Comparison of ENCODE assay signal across 19 mouse cellular contexts in the genomic region with DNA sequence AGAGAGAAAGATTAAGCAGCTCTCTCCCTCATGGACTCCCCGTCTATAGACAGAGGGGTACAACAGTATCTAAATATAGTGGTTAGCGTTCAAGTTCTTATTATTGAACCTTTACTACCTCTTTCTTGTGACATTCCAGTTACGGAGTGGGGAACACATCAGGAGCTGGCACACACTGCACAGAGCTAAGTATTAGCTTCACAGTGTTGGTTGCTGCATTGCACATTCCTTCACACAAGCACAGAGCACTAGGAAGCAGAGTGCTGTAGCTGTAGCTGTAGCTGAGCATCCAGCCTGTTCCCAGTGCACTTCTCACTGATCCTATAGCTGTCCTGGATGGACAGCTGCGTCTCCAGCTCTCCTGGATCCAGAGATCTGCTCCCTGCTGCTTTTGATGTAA.
DNase-seq lines count a peak whose midpoint lies in the region; ATAC-seq and TF ChIP-seq lines count a peak whose summit lies in the region.
"Had no signal": no experiment of that assay in that cellular context is flagged by ENCODE, and none has a peak within 500 bp of the region (broad histone marks: within the 10 kb centered on the region; RNA-seq: fewer than 3 reads in every experiment).

No protein-coding gene starts in this region.

- ATAC-seq in forebrain, embryonic 15.5 days (replicated peaks): 0 out of 2 replicates have a peak, but pooled peaks have one; percentile 13
- ATAC-seq in forebrain, embryonic 13.5 days: no peak
- 0 out of 2 replicates have a peak, but pooled peaks have one; percentile 35 for ATAC-seq in heart, embryonic 15.5 days (replicated peaks; ENCODE audit: insufficient number of reproducible peaks, insufficient read depth, low FRiP score, low read depth)
- no peak for ATAC-seq in heart, embryonic 12.5 days (ENCODE audit: insufficient number of reproducible peaks, low FRiP score)
- ATAC-seq in hindbrain, postnatal 0 days: 0 out of 2 replicates have a peak, but pooled peaks have one; percentile 51

- no peak for TF ChIP-seq CTCF in hindbrain, postnatal 0 days (IDR thresholded peaks at IDR 0.05; ENCODE audit: low read depth)

- no peak for DNase-seq in hindbrain, postnatal 0 days (ENCODE audit: low spot score)
- DNase-seq in hindbrain, embryonic 10.5 days (ENCODE audit: low spot score): no peak
- DNase-seq: adrenal gland, adult 2 months; adrenal gland, postnatal 10 days; adrenal gland, postnatal 25 days; cerebellum, adult 11 months; cerebellum, adult 18-20 months; cerebellum, adult 8-10 months; cerebellum, adult 9-11 months; cerebellum, postnatal 14 days; cerebellum, postnatal 36 days; embryo, embryonic 11 days had no signal

- no peaks in the 10 kb centered on the region for H3K36me3 ChIP-seq in forebrain, embryonic 15.5 days
- no peaks in the 10 kb centered on the region for H3K36me3 ChIP-seq in forebrain, embryonic 13.5 days (ENCODE audit: poor library complexity, severe bottlenecking)
- no peaks in the 10 kb centered on the region for H3K36me3 ChIP-seq in heart, embryonic 15.5 days
- H3K36me3 ChIP-seq in heart, embryonic 12.5 days: no peaks in the 10 kb centered on the region
- H3K36me3 ChIP-seq in hindbrain, postnatal 0 days (ENCODE audit: insufficient read depth, low read length): no peaks in the 10 kb centered on the region
- H3K36me3 ChIP-seq in hindbrain, embryonic 10.5 days: no peaks in the 10 kb centered on the region
- H3K36me3 ChIP-seq: embryonic facial prominence, embryonic 13.5 days; embryonic facial prominence, embryonic 15.5 days had no signal

- H3K27ac ChIP-seq in forebrain, embryonic 15.5 days (replicated peaks): no peak overlapping the region
- no peak overlapping the region for H3K27ac ChIP-seq in forebrain, embryonic 13.5 days
- H3K27ac ChIP-seq in heart, embryonic 15.5 days: no peak overlapping the region
- H3K27ac ChIP-seq in heart, embryonic 12.5 days (ENCODE audit: poor library complexity, severe bottlenecking): no peak overlapping the region
- no peak overlapping the region for H3K27ac ChIP-seq in hindbrain, postnatal 0 days
- no peak overlapping the region for H3K27ac ChIP-seq in hindbrain, embryonic 10.5 days
- H3K27ac ChIP-seq: embryonic facial prominence, embryonic 13.5 days; embryonic facial prominence, embryonic 15.5 days had no signal

- no peak overlapping the region for H3K4me2 ChIP-seq in forebrain, embryonic 15.5 days (replicated peaks)
- no peak overlapping the region for H3K4me2 ChIP-seq in forebrain, embryonic 13.5 days
- H3K4me2 ChIP-seq in heart, embryonic 15.5 days: no peak overlapping the region
- no peak overlapping the region for H3K4me2 ChIP-seq in heart, embryonic 12.5 days
- no peak overlapping the region for H3K4me2 ChIP-seq in hindbrain, postnatal 0 days (ENCODE audit: low read depth, low read length)
- H3K4me2 ChIP-seq: embryonic facial prominence, embryonic 13.5 days; embryonic facial prominence, embryonic 15.5 days had no signal

- H3K4me1 ChIP-seq in forebrain, embryonic 15.5 days: peaks cover 11% of the 10 kb centered on the region; the same call in 1 of the 2 replicates
- no peaks in the 10 kb centered on the region for H3K4me1 ChIP-seq in forebrain, embryonic 13.5 days
- 0 out of 2 replicates have a peak, but pooled peaks cover 3% of the 10 kb centered on the region for H3K4me1 ChIP-seq in heart, embryonic 15.5 days (replicated peaks)
- H3K4me1 ChIP-seq in heart, embryonic 12.5 days (replicated peaks): peaks cover 14% of the 10 kb centered on the region
- H3K4me1 ChIP-seq in hindbrain, postnatal 0 days (ENCODE audit: insufficient read depth, low read length): no peaks in the 10 kb centered on the region
- H3K4me1 ChIP-seq in hindbrain, embryonic 10.5 days (replicated peaks): no peaks in the 10 kb centered on the region
- H3K4me1 ChIP-seq: embryonic facial prominence, embryonic 13.5 days; embryonic facial prominence, embryonic 15.5 days had no signal

- H3K27me3 ChIP-seq in forebrain, embryonic 15.5 days: no peaks in the 10 kb centered on the region
- no peaks in the 10 kb centered on the region for H3K27me3 ChIP-seq in forebrain, embryonic 13.5 days
- H3K27me3 ChIP-seq in heart, embryonic 15.5 days: no peaks in the 10 kb centered on the region
- H3K27me3 ChIP-seq in heart, embryonic 12.5 days (replicated peaks): no peaks in the 10 kb centered on the region
- no peaks in the 10 kb centered on the region for H3K27me3 ChIP-seq in hindbrain, postnatal 0 days (ENCODE audit: insufficient read depth, low read length)
- H3K27me3 ChIP-seq in hindbrain, embryonic 10.5 days (ENCODE audit: insufficient read depth, poor library complexity, severe bottlenecking): no peaks in the 10 kb centered on the region
- H3K27me3 ChIP-seq: embryonic facial prominence, embryonic 13.5 days; embryonic facial prominence, embryonic 15.5 days had no signal

- H3K4me3 ChIP-seq in forebrain, embryonic 15.5 days: no peak overlapping the region
- no peak overlapping the region for H3K4me3 ChIP-seq in forebrain, embryonic 13.5 days
- H3K4me3 ChIP-seq in heart, embryonic 15.5 days: no peak overlapping the region
- no peak overlapping the region for H3K4me3 ChIP-seq in heart, embryonic 12.5 days
- no peak overlapping the region for H3K4me3 ChIP-seq in hindbrain, postnatal 0 days (ENCODE audit: low read length)
- H3K4me3 ChIP-seq in hindbrain, embryonic 10.5 days: no peak overlapping the region
- H3K4me3 ChIP-seq: embryonic facial prominence, embryonic 13.5 days; embryonic facial prominence, embryonic 15.5 days; erythroblast, embryonic 14.5 days had no signal

- 48% methylated on average over 4 of the region's 4 CpGs for WGBS in forebrain, embryonic 15.5 days
- WGBS in forebrain, embryonic 13.5 days: 52% methylated on average over 4 of the region's 4 CpGs
- WGBS in heart, embryonic 15.5 days: 75% methylated on average over 4 of the region's 4 CpGs
- WGBS in heart, embryonic 12.5 days: 74% methylated on average over 4 of the region's 4 CpGs
- WGBS in hindbrain, postnatal 0 days: 56% methylated on average over 4 of the region's 4 CpGs
- WGBS in hindbrain, embryonic 10.5 days: 81% methylated on average over 4 of the region's 4 CpGs

- H3K9ac ChIP-seq in forebrain, embryonic 15.5 days (replicated peaks): no peak overlapping the region
- no peak overlapping the region for H3K9ac ChIP-seq in forebrain, embryonic 13.5 days
- H3K9ac ChIP-seq in heart, embryonic 15.5 days: no peak overlapping the region
- no peak overlapping the region for H3K9ac ChIP-seq in heart, embryonic 12.5 days
- H3K9ac ChIP-seq in hindbrain, postnatal 0 days (replicated peaks; ENCODE audit: low read length): no peak overlapping the region
- H3K9ac ChIP-seq: embryonic facial prominence, embryonic 13.5 days; embryonic facial prominence, embryonic 15.5 days had no signal

- H3K9me3 ChIP-seq in forebrain, embryonic 15.5 days: no peaks in the 10 kb centered on the region
- H3K9me3 ChIP-seq in forebrain, embryonic 13.5 days (replicated peaks): no peaks in the 10 kb centered on the region
- H3K9me3 ChIP-seq in heart, embryonic 15.5 days (replicated peaks): no peaks in the 10 kb centered on the region
- no peaks in the 10 kb centered on the region for H3K9me3 ChIP-seq in heart, embryonic 12.5 days (replicated peaks)
- H3K9me3 ChIP-seq in hindbrain, postnatal 0 days (ENCODE audit: low read length): no peaks in the 10 kb centered on the region
- H3K9me3 ChIP-seq in hindbrain, embryonic 10.5 days: no peaks in the 10 kb centered on the region
- H3K9me3 ChIP-seq: embryonic facial prominence, embryonic 13.5 days; embryonic facial prominence, embryonic 15.5 days had no signal

Comparison
In these comparisons a context has a peak if more than half of its experiments do, and no peak if none do; other contexts are left out.
1. ATAC-seq: peak in forebrain, embryonic 15.5 days (single experiment), heart, embryonic 15.5 days (single experiment) and hindbrain, postnatal 0 days (single experiment); none in forebrain, embryonic 13.5 days (single experiment) and heart, embryonic 12.5 days (single experiment).